Mouse (Mus musculus) induced T-regulatory cell, adult 2 months (primary cell): ENCODE data around the gene Rarg.

Experiments
- DNase-seq: peaks from one replicate; pipeline ENCODE4 v3.0.0-alpha.2; 2012; ENCODE audit warnings: low read depth

Rarg gene

GRCm38 (mm10) chr15:102257202-102258075 lies at the start of gene Rarg:
Rarg (minus strand) TSS chr15:102257517.
- DNase-seq, result peak; percentile 77

DNA sequence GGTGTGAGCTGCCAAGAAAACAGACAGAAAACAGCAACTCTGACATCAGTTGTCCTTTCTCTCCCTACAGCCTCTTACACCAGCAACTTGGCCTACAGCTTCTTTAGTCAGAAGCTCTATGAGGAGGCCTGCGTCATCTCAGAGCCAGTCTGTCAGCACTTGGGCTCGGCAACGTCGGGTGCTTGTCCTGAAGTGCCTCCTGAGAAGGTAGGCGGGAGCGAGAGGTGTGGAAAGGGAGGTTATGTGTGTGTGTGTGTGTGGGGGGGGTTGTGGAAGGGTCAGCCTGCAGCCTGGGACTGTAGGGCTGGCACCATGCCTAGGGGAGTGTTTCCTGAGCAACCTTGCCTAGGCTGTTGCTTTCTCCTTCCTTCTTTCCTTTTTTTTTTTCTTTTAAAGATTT lies 45.2 kb upstream of the Rarg start:
- no peak for DNase-seq

- no peak for DNase-seq
These were observed 39.2 kb upstream of the Rarg start for GRCm38 (mm10) chr15:102296368-102297006.

DNA sequence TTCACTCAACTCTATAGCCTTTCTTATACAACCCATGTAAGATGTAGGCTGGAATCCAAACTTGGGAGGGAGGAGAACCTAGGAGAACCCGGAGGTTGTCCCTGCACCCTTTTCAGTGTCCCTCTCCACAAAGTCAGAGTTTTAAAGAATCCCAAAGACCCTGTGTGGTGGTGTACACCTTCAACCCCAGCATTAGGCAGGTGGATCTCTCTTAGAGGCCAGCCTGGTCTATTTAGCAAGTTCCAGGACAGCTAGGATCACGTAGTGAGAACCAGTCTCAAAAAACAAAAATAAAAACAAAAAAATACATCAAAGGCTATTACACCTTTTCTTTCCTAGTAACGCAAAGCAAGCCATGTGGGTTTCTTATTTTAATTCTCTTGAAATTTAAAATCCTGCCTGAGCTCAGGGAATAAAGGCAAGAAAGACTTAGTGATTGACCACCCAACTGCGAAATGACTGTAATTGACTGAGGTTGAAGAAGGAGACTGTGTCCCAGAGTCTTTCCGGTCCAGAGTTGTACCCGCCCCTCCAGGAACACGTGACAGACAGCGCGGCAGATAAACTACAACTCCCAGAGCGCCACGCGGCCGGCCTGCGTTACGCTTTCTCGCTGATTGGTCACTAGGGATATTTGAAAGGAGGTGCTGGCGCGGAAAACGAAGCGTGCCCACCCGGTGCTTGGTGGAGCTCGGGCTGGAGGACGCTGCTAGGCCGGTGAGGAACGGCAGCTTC lies 38.5 kb upstream of the Rarg start, which contains the start of gene Espl1:
TSS of gene Espl1 (plus strand) at position 634 of the 735 bp plus-strand sequence.
- peak; percentile 95 for DNase-seq

- peak; percentile 81 for DNase-seq
These were observed 30.1 kb upstream of the Rarg start for GRCm38 (mm10) chr15:102287395-102287794.

GRCm38 (mm10) chr15:102283648-102284047 lies 26.3 kb upstream of the Rarg start:
- no peak for DNase-seq

GRCm38 (mm10) chr15:102282463-102283292 lies 25.4 kb upstream of the Rarg start:
- DNase-seq, result no peak

DNA sequence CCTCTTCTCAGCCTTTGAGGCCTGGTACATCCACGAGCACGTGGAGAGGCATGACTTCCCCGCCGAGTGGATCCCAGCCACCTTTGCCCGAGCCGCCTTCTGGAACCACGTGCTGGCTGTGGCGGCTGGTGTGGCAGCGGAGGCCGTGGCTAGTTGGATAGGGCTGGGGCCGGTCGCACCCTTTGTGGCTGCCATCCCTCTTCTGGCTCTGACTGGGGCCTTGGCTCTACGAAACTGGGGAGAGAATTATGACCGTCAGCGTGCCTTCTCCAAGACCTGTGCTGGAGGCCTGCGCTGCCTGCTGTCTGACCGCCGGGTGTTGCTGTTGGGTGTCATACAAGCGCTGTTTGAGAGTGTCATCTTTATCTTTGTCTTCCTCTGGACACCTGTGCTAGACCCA lies 23.3 kb upstream of the Rarg start:
- DNase-seq, result no peak

DNA sequence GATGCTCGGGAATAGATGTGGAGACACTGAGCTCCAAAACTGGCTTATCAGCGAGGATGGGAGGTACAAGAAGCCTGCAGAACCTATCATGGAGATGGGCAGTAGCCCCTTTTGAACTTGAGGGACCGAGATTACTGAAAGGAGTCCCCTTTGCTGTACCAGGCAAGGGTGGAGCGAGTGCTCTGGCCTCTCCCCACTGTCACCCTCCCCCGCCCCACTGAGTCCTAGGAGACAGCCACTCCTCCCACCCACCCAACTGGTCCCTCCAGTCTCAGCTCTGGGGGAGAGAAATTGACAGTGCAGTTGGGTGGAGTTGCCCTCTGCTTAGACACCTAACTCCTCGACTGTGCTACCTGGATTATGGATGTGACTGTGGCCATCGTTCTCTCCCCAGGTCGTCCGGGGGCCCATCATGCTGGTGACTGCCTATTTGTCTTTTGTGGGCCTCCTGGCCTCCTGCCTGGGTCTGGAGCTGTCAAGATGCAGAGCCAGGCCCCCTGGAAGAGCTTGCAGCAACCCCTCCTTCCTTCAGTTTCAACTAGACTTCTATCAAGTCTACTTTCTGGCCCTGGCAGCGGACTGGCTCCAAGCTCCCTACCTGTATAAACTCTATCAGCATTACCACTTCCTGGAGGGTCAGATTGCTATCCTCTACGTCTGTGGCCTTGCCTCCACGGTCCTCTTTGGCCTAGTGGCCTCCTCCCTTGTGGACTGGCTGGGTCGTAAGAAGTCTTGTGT lies 22.6 kb upstream of the Rarg start:
- no peak for DNase-seq

GRCm38 (mm10) chr15:102279092-102279782 lies 21.9 kb upstream of the Rarg start, which contains the start of gene Mfsd5:
Mfsd5 (plus strand) TSS chr15:102279454.
- peak; percentile 95 for DNase-seq

- no peak for DNase-seq
These were observed 21.4 kb upstream of the Rarg start for GRCm38 (mm10) chr15:102278726-102279091.

- no peak for DNase-seq
These were observed 16.8 kb upstream of the Rarg start for GRCm38 (mm10) chr15:102273982-102274716.

GRCm38 (mm10) chr15:102271441-102271840 lies 14.1 kb upstream of the Rarg start:
- no peak for DNase-seq

GRCm38 (mm10) chr15:102270274-102270960 lies 13.1 kb upstream of the Rarg start, which contains the start of gene Gm9918:
Gm9918 (plus strand) TSS chr15:102270563.
- DNase-seq, result no peak

GRCm38 (mm10) chr15:102265548-102265947 lies 8.2 kb upstream of the Rarg start:
- DNase-seq, result peak; percentile 50

DNA sequence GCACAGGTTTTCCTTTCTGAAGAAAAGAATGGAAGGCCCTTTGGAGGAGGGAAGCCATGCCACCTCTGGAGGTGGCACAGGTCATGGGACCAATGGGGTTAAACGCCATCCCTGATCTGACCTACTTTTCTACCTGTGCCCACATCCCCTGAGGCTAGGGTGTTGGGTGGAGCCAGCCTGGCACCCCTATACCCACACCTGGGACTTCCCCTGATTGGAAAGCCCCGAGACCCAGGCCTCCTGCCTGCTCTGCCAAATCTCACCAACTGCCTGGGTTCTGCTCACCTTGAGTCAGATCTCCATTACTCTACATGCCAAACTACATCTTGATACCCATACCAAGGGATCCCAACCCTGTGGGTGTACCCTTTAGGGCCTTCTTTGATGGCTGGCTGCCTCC lies 5.7 kb upstream of the Rarg start:
- DNase-seq, result peak; percentile 87

- no peak for DNase-seq
These were observed 5.3 kb upstream of the Rarg start for GRCm38 (mm10) chr15:102262582-102262981.

DNA sequence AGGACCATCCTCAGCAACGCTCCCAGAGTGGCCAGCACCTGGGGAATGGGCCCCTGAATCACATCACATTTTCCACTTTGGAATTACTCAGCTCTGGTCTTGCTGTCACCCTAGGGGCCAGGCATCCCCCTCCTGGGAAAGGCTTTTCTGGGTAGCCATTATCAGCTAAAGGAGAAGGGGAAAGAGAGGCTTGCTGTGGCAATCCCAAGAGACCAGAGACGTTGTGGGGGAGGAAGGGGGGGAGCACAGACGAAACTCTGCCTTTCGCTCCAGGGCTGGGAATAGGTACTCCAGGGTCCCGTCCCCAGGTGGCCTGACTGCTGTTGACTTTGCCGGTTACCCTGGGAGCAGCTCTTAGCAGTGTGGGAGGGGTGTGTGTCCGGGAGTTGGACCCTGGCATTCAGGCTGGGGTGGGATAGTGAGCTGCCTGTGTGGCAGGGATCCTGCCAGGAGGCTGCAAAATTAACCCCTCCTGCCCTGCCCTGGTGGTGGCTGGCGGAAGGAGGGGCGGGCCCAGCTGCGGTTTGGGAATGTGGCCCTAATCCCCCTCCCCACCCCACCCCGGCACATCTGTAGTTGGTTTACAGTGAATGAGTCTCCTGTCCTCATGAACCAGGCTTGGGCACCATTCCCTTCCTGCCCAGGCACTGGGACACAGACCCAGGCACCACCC lies 1.4 kb upstream of the Rarg start:
- DNase-seq, result no peak
